Mouse (Mus musculus): Measurements from ENCODE around the gene Cpne2. TPM values are rescaled to one million over a fixed set of nuclear protein-coding genes. Genes with fewer than 3 reads are reported as not detected.

Cpne2 gene
- total and polyA plus RNA-seq, 2 experiments from 2014 or later, result 58.3 to 68.8 TPM

DNA sequence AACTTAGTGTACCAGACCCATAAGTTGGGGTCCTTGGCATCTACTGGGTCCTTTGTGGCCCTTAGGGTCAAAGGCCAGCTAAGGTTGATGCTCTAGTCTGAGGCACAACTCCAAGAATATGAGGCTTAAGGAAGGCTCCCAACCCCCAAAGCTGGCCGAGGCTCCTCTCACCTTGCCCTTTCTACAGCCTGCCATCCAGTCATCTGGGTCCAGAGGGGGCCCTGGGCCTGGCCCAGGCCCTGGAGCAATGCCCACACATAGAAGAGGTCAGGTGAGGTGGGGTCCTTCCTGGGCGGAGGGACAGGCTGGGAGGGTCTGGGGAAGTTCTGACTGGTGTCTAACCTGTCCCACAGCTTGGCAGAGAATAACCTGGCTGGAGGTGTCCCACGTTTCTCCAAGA, 10.3 kb upstream of the Cpne2 start:
- no peak for TF ChIP-seq CTCF (IDR thresholded peaks at IDR 0.05; ENCODE audit: low read depth)
- WGBS, result 90% methylated on average over 3 of the region's 3 CpGs

GRCm38 (mm10) chr8:94524554-94524953, 8.2 kb upstream of the Cpne2 start:
- Histone ChIP-seq H3K4me1 (ENCODE audit: insufficient read depth) (no peaks in the 10 kb centered on the region), H3K36me3 (ENCODE audit: insufficient read depth) (no peaks in the 10 kb centered on the region), H3K9ac (no peak overlapping the region), H3K9me3 (ENCODE audit: low read length) (no peaks in the 10 kb centered on the region), H3K4me3 (ENCODE audit: low read depth, low read length) (no peak overlapping the region), H3K27ac (ENCODE audit: low read depth, low read length) (no peak overlapping the region), H3K27me3 (ENCODE audit: insufficient read depth, low read length) (no peaks in the 10 kb centered on the region), H3K4me2 (ENCODE audit: low read depth) (no peak overlapping the region)
- ATAC-seq (no peak), DNase-seq (no peak)
- 88% methylated on average over 9 of the region's 9 CpGs for WGBS
- no peak for TF ChIP-seq CTCF (IDR thresholded peaks at IDR 0.05; ENCODE audit: low read depth)

More for the DNA sequence above, 10.3 kb upstream of the Cpne2 start:
- H3K4me3 ChIP-seq (ENCODE audit: low read depth, low read length), result no peak overlapping the region
- H3K9ac ChIP-seq, result no peak overlapping the region
- H3K27ac ChIP-seq (ENCODE audit: low read depth, low read length), result no peak overlapping the region
- H3K4me2 ChIP-seq (ENCODE audit: low read depth), result no peak overlapping the region
- ATAC-seq (no peak), DNase-seq (no peak)
- H3K4me1 ChIP-seq (ENCODE audit: insufficient read depth), result no peaks in the 10 kb centered on the region
- H3K27me3 ChIP-seq (ENCODE audit: insufficient read depth, low read length), result no peaks in the 10 kb centered on the region
- no peaks in the 10 kb centered on the region for H3K36me3 ChIP-seq (ENCODE audit: insufficient read depth)
- no peaks in the 10 kb centered on the region for H3K9me3 ChIP-seq (ENCODE audit: low read length)

- Histone ChIP-seq H3K9me3 (ENCODE audit: low read length) (no peaks in the 10 kb centered on the region), H3K4me1 (ENCODE audit: insufficient read depth) (no peaks in the 10 kb centered on the region), H3K27me3 (ENCODE audit: insufficient read depth, low read length) (no peaks in the 10 kb centered on the region), H3K36me3 (ENCODE audit: insufficient read depth) (no peaks in the 10 kb centered on the region), H3K4me2 (ENCODE audit: low read depth) (no peak overlapping the region), H3K27ac (ENCODE audit: low read depth, low read length) (no peak overlapping the region), H3K9ac (no peak overlapping the region), H3K4me3 (ENCODE audit: low read depth, low read length) (no peak overlapping the region)
- TF ChIP-seq CTCF (IDR thresholded peaks at IDR 0.05; ENCODE audit: low read depth), result no peak
- WGBS, result 85% methylated on average over 7 of the region's 7 CpGs
- no peak for DNase-seq
- ATAC-seq, result no peak
Observed at GRCm38 (mm10) chr8:94527178-94527577, 5.6 kb upstream of the Cpne2 start.

- H3K9me3 ChIP-seq (ENCODE audit: low read length), result no peaks in the 10 kb centered on the region
- H3K36me3 ChIP-seq (ENCODE audit: insufficient read depth), result no peaks in the 10 kb centered on the region
- no peaks in the 10 kb centered on the region for H3K27me3 ChIP-seq (ENCODE audit: insufficient read depth, low read length)
- TF ChIP-seq CTCF (IDR thresholded peaks at IDR 0.05; ENCODE audit: low read depth), result peak; percentile 93
- H3K4me3 ChIP-seq (ENCODE audit: low read depth, low read length), result no peak overlapping the region
- 43% methylated on average over 4 of the region's 4 CpGs for WGBS
- no peak overlapping the region for H3K4me2 ChIP-seq (ENCODE audit: low read depth)
- H3K9ac ChIP-seq, result no peak overlapping the region
- ATAC-seq (0 out of 2 replicates have a peak, but pooled peaks have one; percentile 21), DNase-seq (peak; percentile 77)
- H3K4me1 ChIP-seq (ENCODE audit: insufficient read depth), result no peaks in the 10 kb centered on the region
- H3K27ac ChIP-seq (ENCODE audit: low read depth, low read length), result no peak overlapping the region
Observed at GRCm38 (mm10) chr8:94528245-94528644, 4.5 kb upstream of the Cpne2 start.

GRCm38 (mm10) chr8:94529875-94530274, 2.9 kb upstream of the Cpne2 start:
- no peak for TF ChIP-seq CTCF (IDR thresholded peaks at IDR 0.05; ENCODE audit: low read depth)
- no peak overlapping the region for H3K4me3 ChIP-seq (ENCODE audit: low read depth, low read length)
- 66% methylated on average over 4 of the region's 4 CpGs for WGBS
- ATAC-seq, result no peak
- H3K36me3 ChIP-seq (ENCODE audit: insufficient read depth), result no peaks in the 10 kb centered on the region
- no peaks in the 10 kb centered on the region for H3K9me3 ChIP-seq (ENCODE audit: low read length)
- no peak overlapping the region for H3K4me2 ChIP-seq (ENCODE audit: low read depth)
- no peak overlapping the region for H3K9ac ChIP-seq
- no peak for DNase-seq
- no peaks in the 10 kb centered on the region for H3K27me3 ChIP-seq (ENCODE audit: insufficient read depth, low read length)
- H3K27ac ChIP-seq (ENCODE audit: low read depth, low read length), result no peak overlapping the region
- H3K4me1 ChIP-seq (ENCODE audit: insufficient read depth), result no peaks in the 10 kb centered on the region

DNA sequence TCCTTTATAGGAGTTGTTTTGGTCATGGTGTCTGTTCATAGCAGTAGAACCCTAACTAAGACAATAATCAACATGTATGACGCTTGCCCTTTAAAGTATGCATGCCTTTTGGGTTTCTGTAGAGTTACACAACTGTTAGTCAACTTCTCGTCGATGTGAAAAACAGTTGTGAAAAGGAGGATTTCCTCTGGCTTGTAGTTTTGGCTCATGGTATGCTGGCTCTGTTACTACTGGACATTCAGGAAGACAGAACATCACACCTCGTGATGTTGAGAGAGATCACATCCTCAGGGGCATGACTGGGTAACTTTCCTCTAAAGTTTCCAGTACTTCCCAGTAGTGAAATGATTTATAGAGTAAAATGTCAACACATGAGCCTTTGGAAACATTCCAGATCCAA, 2.1 kb upstream of the Cpne2 start:
- ATAC-seq (no peak), DNase-seq (no peak)
- Histone ChIP-seq H3K4me1 (ENCODE audit: insufficient read depth) (peaks cover 5% of the 10 kb centered on the region; the same call in 1 of the 2 replicates), H3K27me3 (ENCODE audit: insufficient read depth, low read length) (no peaks in the 10 kb centered on the region), H3K4me3 (ENCODE audit: low read depth, low read length) (no peak overlapping the region), H3K9ac (no peak overlapping the region), H3K27ac (ENCODE audit: low read depth, low read length) (no peak overlapping the region), H3K9me3 (ENCODE audit: low read length) (no peaks in the 10 kb centered on the region), H3K36me3 (ENCODE audit: insufficient read depth) (no peaks in the 10 kb centered on the region), H3K4me2 (ENCODE audit: low read depth) (no peak overlapping the region)
- TF ChIP-seq CTCF (IDR thresholded peaks at IDR 0.05; ENCODE audit: low read depth), result no peak
- 90% methylated on average over 4 of the region's 4 CpGs for WGBS

DNA sequence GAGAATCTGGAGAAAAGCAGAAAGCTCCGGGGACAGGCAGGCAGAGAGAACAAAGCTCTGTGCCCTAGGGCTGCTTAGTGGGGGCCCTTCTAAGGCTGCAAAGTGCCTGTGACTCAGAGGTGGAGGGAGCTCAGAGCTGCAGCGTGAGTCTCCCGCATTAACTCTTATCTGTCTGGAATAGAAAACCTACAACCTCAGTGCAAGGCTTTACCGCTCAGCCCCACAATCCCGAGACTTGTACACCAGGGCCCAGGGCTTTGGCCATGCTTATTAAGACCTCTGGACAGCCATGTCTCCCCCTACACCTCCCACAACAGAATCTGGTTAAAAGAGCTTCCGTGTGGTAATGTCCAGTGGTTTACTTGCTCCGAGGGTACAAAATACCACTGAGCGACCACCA, 790 bp upstream of the Cpne2 start:
- DNase-seq (peak; percentile 49), ATAC-seq (peak; percentile 52)
- no peaks in the 10 kb centered on the region for H3K36me3 ChIP-seq (ENCODE audit: insufficient read depth)
- 2% methylated on average over 8 of the region's 8 CpGs for WGBS
- peak overlapping the region; percentile 63 for H3K4me3 ChIP-seq (ENCODE audit: low read depth, low read length)
- H3K9ac ChIP-seq, result peak overlapping the region; percentile 77
- no peaks in the 10 kb centered on the region for H3K9me3 ChIP-seq (ENCODE audit: low read length)
- H3K27me3 ChIP-seq (ENCODE audit: insufficient read depth, low read length), result no peaks in the 10 kb centered on the region
- peaks cover 6% of the 10 kb centered on the region; the same call in 1 of the 2 replicates for H3K4me1 ChIP-seq (ENCODE audit: insufficient read depth)
- H3K4me2 ChIP-seq (ENCODE audit: low read depth), result peak overlapping the region; percentile 92
- H3K27ac ChIP-seq (ENCODE audit: low read depth, low read length), result peak overlapping the region; percentile 74
- no peak for TF ChIP-seq CTCF (IDR thresholded peaks at IDR 0.05; ENCODE audit: low read depth)
